Mouse (Mus musculus): ENCODE measurements around the gene Slc12a9.
"Not testable (repeated sequence)": the region's sequence is repeated elsewhere in the genome, so short reads cannot be mapped to it uniquely, and the experiment has no call there.

Slc12a9 gene

GRCm38 (mm10) chr5:137287032-137287952, 46.1 kb downstream of the Slc12a9 start, which contains the start of gene Ache:
Gene Ache (plus strand): TSS chr5:137287519.
- DNase-seq (ENCODE audit: low spot score), result peak; percentile 74

GRCm38 (mm10) chr5:137286655-137287031, 46.8 kb downstream of the Slc12a9 start:
- peak; percentile 93 for DNase-seq (ENCODE audit: low spot score)

GRCm38 (mm10) chr5:137285986-137286385, 47.4 kb downstream of the Slc12a9 start:
- no peak for DNase-seq (ENCODE audit: low spot score)

GRCm38 (mm10) chr5:137285045-137285444, 48.4 kb downstream of the Slc12a9 start:
- DNase-seq (ENCODE audit: low spot score), result peak; percentile 63

GRCm38 (mm10) chr5:137284411-137284810, 49.0 kb downstream of the Slc12a9 start:
- DNase-seq (ENCODE audit: low spot score), result not testable (repeated sequence)

GRCm38 (mm10) chr5:137277360-137278342, 55.7 kb downstream of the Slc12a9 start:
- peak; percentile 66 for DNase-seq (ENCODE audit: low spot score)

GRCm38 (mm10) chr5:137268131-137268910, 65.1 kb downstream of the Slc12a9 start:
- DNase-seq (ENCODE audit: low spot score), result no peak

GRCm38 (mm10) chr5:137264787-137265186, 68.6 kb downstream of the Slc12a9 start:
- DNase-seq (ENCODE audit: low spot score), result no peak

All from retina, embryonic 14.5 days (tissue).